Mouse (Mus musculus): ENCODE data around the gene Vangl2.

- TF ChIP-seq POLR2A (IDR thresholded peaks at IDR 0.05; ENCODE audit: low read depth, low read length), result no peak
- TF ChIP-seq CTCF (IDR thresholded peaks at IDR 0.05; ENCODE audit: extremely low read depth, insufficient read length, insufficient replicate concordance, low read depth, low read length), result no peak
These were observed 28.0 kb upstream of the Vangl2 start for GRCm38 (mm10) chr1:172056251-172056650.

Measured in small intestine, adult 2 months (tissue).